Mouse (Mus musculus): ENCODE data around the gene Abcd3.

Gene Abcd3

GRCm38 (mm10) chr3:121814877-121815548 lies at the start of gene Abcd3:
Abcd3 (minus strand) TSS chr3:121815302.
- peak; percentile 93 for DNase-seq (ENCODE audit: low spot score)

- DNase-seq (ENCODE audit: low spot score) = peak; percentile 27
These were observed 44.0 kb upstream of the Abcd3 start for GRCm38 (mm10) chr3:121859142-121859541.

DNA sequence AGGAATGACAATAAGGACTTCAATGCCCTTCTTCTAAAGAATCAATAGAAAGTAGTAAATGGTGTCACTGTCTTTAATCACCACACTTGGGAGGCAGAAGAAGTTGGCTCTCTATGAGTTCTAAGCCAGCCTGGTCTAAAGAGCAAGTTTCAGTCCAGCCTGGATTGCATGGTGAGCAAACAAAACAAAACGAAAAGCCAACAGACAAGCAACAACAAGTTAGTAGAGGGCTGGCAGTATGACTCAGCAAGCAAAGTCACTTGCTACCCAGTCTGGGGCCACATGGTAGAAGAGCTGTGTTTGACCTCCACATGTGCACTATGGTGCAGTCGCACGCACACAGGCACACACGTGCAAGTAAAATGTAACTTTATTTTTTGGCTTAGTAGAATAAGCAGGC lies 41.0 kb upstream of the Abcd3 start:
- no peak for DNase-seq (ENCODE audit: low spot score)

DNA sequence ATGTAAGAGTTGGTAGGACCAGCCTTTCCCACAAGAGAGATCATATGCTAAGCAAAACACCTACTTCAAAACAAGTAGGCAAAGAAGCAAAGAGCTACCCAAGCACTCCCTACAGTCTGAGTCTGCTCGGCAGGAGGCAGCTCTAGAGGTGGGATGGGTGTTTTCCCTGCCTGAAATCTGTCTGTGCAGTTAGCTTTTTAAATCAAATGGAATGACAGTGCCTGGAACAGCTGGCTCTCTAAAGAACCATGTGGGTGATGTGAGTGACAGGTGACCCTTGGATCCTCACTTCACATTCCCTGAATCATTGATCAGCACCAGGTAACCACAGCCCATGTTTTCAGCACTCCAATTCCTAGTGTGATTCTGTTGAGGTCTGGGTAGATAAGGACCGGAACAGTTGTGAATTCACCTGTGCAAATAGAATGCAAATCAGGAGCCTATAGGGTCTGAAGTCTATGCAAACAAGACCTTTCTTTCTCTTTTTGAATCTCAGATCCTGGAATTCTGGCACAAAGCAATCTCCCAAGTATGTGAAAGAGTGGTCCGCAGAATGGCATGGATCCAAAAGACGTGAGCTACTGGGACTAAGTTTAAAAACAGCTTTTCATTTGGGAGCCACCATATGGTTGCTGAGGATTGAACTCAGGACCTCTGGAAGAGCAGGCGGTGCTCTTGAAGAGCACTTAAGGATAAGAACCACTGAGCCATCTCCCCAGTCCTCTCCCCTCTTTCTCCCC lies 38.8 kb upstream of the Abcd3 start:
- DNase-seq (ENCODE audit: low spot score) = peak; percentile 81

DNA sequence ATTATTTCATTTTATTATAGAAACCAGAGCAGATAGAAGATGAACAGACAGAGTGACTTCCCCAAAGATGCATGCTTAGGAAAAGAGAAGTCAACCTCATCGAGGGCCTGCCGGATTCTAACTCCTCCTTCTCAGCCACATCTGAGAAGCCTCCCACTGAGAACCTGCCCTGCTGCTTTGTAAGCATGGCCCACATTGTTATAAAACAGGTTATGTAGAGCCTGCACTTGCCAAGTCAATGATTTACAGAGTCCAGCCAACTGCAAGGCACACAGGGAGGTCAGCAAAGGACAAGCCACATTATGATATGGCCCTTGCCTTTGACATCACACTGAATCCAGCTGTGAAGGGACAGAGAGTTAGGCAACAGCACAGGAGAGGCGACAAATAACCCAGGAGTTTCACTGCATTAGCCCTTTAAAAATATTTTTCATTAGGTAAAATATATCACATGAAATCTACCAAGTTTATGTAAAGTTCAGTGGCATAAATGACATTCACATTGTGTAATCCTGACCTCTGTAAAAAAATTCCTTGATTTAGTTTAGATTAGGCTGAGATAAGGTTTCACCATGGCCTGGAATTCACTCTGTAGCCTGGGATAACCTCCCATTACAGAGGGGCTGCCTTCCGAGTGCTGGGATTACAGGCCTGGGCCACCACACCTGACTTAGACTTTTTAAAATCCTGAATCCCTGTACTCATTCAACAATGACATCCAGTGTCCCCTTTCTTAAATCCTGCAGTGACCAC lies 37.1 kb upstream of the Abcd3 start:
- DNase-seq (ENCODE audit: low spot score) = peak; percentile 86

DNA sequence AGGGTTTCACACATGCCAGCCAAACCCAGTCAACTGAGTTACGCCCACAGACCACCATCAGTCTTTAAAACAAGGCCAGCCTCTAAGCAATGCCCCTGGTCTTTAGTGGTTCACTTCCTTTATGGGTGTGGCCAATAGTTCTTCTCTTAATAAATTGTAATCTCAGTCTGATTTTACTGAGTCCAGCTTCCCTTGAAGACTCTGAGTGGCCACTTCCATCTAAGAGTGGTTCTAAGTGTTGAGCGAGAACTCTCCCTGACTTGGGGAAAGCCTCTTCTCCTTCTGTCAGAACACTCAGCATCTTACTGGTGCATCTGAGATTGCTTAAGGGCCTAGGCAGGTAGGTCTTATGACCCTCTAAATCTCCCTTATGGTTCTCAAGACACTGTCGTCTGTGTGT lies 35.9 kb upstream of the Abcd3 start:
- no peak for DNase-seq (ENCODE audit: low spot score)

DNA sequence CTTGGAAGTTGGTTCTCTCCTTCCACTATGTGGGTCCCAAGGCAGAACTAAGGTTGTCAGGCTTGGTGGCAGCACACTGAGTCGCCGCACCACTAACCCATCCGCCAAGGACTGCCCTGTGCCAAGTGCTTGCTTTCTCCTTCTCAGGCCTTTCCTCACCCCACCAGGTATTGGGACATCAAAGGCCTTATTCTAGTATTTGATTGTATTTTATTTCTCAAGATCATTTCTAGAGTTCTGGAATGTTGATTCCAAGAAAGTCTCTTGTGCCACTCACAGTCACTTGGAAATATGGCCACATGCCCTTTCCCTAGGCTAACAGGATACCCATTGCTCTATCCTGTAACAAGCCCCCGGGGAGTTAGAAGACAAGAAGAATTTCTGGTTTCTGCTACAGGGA lies 35.3 kb upstream of the Abcd3 start:
- no peak for DNase-seq (ENCODE audit: low spot score)

DNA sequence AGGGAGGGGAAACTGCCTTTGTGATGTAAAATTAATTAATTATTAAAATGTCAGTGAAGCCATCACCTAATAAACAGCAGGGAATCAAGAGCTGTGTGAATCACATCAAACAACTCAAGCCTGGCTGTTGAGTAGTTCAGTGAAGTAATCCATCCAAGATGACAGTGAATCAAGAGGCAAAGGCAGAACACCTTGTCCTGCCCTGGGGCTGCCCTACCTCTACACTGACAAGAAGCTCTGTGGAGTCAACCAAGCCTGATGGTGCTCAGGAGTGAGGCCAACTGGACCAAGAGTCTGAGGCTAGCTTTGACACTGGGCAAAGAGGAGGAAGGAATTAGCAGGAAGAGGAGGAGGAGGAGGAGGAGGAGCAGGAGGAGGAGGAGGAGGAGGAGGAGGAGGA lies 32.2 kb upstream of the Abcd3 start:
- DNase-seq (ENCODE audit: low spot score) = no peak

DNA sequence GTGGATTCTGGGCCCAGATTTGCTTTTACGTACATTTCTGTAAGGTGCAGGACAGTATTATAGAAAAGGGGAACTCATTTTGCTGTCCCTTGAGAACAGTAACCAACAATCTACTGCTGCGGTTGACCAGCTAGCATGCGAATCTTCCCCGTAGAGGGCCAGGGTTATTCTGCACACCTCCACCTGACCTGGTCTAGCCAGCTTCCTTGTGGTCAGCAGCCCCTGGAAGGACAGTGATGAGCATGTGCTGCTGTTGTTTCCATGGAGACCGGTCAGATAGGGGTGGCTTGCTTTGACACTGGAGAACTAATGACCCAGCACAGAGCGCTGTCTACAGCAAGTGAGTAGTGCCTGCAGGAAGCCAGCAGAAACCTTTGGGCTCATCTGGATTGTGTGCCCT lies 29.6 kb upstream of the Abcd3 start:
- DNase-seq (ENCODE audit: low spot score) = no peak

GRCm38 (mm10) chr3:121844013-121844412 lies 28.9 kb upstream of the Abcd3 start:
- DNase-seq (ENCODE audit: low spot score) = no peak

- DNase-seq (ENCODE audit: low spot score) = no peak
These were observed 28.2 kb upstream of the Abcd3 start for GRCm38 (mm10) chr3:121843254-121843653.

DNA sequence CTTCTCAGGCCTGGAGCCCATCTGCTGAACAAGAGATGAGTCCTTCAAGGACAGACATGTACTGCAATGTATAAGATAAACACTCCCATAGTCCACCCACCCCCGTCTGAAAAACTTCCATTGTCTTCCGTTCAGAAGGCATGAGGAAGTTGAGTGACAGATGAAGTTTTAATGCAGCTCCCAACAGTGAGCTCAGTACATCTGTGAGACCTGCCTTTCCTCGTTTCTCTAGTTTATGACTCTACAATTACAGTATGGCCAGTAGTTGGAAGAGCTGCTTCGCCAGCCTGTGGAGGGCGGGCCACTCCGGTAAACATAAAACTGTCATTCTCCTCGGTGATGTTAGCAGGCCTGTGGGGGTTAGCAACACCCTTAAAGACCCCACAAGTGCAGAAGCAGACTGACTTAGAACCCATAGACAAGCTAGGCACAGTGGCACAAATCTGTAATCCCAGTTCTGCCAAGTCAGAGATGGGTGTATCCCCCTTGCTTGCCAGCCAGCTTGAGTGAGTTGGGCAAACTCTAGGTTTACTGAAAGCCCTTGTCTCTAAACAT lies 27.3 kb upstream of the Abcd3 start:
- DNase-seq (ENCODE audit: low spot score) = no peak

DNA sequence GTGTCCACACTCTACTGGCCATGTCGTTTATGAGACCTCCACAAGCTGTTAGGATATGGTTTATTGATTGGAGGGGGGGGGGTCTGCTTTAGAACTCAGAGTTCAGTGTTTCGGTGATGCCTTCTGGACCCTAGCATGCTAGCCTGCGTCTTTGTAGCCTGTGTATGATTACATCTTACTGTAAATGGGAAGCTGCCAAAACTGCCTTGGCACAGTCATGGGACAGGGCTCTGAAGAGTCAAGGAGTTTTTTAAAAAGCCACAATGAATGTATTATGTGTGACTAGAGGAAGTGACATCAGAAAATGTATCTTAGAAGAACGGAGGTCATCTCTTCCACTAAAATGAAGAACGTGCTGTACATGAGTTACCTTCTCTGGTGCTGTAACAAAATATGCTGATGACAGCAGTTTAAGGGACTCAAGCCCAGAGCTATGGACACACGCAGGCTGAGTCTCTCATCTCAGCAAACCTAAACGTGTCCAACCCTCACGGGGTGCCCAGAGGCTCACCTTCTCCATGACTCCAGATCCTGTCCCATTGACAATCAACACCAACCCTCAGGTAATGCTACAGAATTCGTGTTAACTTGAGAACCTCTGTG lies 26.4 kb upstream of the Abcd3 start:
- no peak for DNase-seq (ENCODE audit: low spot score)

- DNase-seq (ENCODE audit: low spot score) = peak; percentile 76
These were observed 25.2 kb upstream of the Abcd3 start for GRCm38 (mm10) chr3:121840351-121840750.

DNA sequence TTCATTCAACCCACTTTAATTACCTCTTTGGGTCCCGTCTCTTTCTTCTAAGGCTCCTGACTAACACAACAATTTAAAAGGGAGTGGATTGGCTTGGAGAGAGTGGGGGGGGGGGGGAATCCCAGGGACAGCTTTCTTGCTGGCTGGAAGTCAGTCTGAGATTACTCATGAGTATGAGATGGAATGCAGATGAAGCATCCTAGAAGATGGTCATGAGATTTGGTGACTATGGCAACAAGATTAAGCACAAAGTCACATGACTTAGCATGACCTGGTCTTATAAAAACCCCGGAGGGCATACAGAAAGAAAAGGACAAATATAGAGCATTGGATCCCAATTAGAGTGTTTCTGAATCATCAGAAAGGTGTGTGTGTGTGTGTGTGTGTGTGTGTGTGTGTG lies 19.6 kb upstream of the Abcd3 start:
- DNase-seq (ENCODE audit: low spot score) = no peak

DNA sequence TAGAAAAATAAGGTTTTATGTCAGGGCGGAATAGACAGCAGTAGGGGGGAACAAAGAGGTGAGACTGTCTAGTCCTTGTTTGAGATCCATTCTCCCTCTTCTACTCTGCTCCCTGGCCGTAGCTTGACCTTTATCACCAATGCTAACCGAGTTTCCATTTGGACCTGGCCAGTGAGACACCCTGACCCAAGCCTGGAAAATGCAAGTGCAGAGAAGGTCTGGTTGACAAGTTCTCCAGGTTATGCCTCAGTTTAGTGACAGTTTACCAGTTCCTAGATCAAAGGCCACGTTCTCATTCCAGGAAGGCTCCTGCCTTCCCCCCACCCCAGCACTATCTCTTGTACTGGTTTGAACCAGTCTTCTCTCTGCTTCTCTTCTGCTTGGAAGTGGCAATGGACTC lies 19.1 kb upstream of the Abcd3 start:
- DNase-seq (ENCODE audit: low spot score) = peak; percentile 69

GRCm38 (mm10) chr3:121825092-121825491 lies 10.0 kb upstream of the Abcd3 start:
- no peak for DNase-seq (ENCODE audit: low spot score)

GRCm38 (mm10) chr3:121824319-121824718 lies 9.2 kb upstream of the Abcd3 start:
- DNase-seq (ENCODE audit: low spot score) = no peak

- no peak for DNase-seq (ENCODE audit: low spot score)
These were observed 7.5 kb upstream of the Abcd3 start for GRCm38 (mm10) chr3:121822643-121823042.

DNA sequence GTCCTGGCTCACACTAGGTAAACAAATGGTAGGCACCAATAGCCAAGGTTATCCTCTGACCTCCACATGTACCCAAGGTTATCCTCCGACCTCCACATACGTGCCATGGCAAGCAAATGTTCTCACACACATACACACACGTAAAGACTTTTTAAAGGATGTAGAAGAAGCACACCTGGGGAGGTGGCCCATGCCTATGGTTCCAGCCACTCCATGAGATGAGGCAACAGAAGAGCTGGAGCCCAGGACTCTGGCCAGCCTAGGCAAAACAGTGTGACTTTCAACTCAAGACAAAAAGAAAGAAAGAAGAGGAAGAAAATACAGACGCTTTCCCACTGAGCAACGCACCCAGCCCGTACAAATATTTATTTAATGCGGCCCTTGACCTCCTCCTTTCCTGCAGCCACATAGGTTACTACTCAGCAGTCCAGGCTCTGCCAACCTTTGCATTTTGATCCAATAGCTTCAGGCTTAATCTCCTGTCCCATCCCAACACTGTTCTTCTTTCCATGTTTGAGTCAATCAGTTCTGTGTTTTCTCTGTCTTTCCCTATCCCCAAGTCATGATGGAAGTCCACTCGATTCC lies 6.5 kb upstream of the Abcd3 start:
- DNase-seq (ENCODE audit: low spot score) = peak; percentile 79

DNA sequence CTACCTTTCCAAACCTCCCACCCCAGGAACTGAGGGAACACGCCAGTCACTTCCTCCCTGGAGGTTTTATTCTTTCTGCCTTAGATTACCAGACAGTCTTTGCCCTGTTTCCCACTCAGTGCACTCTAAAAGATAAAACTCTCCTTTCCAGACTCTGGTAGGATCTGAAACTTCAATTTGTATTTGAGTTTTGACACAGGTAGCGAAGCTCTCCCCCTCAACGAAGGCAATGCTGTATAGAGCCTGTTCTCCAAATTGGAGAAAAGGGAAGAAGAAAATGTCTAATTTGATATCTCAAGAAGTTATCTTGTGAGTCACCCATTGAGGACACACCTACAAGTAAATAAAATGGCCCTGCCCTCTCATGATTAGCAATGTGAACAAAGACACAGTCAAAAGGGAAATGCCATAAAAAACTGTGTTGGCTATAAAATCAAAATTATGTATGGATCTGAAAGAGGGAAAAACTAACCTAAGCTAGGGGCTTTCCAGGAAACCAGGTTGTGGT lies 4.6 kb upstream of the Abcd3 start:
- no peak for DNase-seq (ENCODE audit: low spot score)

All from yolk sac, embryonic 10.5 days (tissue).